Mouse (Mus musculus): ENCODE measurements around the gene Mcemp1. TPM values are rescaled to one million over a fixed set of nuclear protein-coding genes. Genes with fewer than 3 reads are reported as not detected.
A peak's percentile ranks its signal among the peaks of the same experiment; 100 is the strongest.

Mcemp1 gene
- total RNA-seq, 2 experiments from 2014 or later = 233 to 240 TPM

DNA sequence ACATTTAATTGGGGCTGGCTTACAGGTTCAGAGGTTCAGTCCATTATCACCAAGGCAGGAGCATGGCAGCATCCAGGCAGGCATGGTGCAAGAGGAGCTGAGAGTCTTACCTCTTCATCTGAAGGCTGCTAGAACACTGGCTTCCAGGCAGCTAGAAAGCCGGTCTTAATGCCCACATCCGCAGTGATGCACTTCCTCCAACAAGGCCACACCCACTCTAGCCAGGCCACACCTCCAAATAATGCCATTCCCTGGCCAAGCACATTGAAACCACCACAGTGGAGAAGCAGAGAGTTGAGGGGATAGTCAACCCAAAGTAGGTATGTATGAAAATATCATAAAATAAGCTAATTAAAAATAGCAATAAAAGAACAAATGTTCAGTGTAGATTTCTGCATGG lies 4.8 kb downstream of the Mcemp1 start:
- peak; percentile 56 for ATAC-seq (ENCODE audit: poor library complexity, severe bottlenecking)

DNA sequence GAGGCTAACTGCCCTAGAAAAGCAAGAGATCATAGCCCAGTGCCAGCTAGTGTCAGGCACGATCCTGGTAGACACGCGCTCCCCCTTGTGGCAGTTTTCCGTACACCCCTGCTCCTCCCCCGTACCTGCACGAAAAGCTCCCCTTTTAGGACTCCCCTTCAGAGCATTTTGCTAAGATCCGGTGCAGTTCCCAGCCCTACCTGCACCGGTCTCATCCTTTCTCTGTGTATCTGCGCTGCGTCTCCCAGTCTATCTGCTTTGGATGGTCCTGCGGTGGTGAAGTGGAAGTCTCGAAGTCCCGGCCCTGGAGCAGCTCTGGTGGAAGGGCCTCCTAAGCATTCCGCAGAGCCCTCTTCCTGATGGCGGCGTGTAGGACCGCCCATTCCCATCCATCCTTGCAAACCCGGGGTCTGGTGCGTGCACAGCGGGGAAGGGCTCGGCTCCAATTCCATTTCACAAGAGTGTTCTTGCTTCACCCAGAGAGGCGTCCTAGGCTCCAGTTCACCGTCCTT lies 6.5 kb downstream of the Mcemp1 start, which contains the start of gene Fcor:
Fcor (minus strand) TSS at position 383 of the 512 bp plus-strand sequence.
- peak; percentile 53 for ATAC-seq (ENCODE audit: poor library complexity, severe bottlenecking)

DNA sequence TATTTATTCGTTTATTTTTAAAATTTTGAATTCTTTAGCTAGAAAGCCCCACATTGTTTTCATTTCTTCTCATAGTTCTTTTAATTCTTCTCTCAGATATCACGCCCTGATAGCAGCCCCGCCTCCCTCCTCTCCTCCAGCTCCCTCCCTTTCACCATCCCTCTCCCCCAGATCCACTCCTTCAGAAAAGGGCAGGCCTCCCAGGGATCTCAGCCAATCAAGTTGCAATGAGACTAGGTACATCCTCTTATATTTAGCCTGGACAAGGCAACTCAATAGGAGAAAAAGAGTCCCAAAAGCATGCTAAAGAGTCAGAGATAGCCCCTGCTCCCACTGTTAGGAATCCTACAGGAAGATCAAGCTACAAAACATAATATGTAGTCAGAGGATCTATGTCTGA lies 9.1 kb downstream of the Mcemp1 start:
- no peak for ATAC-seq (ENCODE audit: poor library complexity, severe bottlenecking)

DNA sequence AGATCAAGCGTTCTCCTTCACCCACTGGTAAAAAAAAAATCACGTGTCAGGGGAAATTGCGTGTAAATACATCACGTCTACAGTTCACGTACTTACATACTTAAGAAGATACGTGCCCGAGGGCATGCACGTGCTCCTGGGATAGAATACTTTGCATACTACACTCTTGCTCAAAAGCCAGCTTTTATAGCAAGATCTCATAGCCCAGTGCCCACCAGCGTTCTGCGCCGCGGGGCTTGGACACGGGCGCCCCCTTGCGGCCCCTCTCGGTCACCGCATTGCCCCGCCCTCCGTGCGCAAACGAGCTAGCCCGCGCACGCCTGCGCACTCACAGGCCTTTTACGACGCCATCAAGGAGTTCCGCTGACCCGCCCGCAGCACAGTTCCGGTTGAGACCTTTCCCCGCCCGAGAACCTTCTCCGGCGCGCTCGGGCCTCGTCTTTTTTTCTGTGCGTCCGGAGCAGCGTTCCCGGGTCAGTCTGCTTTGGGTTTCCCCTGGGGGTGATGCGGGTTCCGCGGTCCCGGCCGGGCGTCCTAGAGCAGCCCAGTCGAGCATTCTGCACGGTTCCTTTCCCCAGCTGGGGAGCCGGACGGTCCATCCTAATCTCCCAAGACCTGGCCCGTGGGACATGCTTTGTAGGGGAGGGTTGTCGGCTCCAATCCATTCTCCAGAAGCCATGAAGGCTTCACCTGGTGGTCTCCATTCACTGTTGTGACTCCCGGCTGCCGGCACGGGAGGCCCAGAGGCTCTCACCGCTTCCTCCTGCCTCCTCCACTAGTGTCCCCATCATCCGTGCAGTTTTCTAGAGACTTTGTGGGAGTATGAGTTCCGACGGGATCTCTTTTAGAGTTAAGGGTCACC lies 10.8 kb downstream of the Mcemp1 start, which contains the start of gene Trappc5:
Trappc5 (plus strand) TSS at position 169 of the 862 bp plus-strand sequence.
- ATAC-seq (ENCODE audit: poor library complexity, severe bottlenecking) = peak; percentile 84

DNA sequence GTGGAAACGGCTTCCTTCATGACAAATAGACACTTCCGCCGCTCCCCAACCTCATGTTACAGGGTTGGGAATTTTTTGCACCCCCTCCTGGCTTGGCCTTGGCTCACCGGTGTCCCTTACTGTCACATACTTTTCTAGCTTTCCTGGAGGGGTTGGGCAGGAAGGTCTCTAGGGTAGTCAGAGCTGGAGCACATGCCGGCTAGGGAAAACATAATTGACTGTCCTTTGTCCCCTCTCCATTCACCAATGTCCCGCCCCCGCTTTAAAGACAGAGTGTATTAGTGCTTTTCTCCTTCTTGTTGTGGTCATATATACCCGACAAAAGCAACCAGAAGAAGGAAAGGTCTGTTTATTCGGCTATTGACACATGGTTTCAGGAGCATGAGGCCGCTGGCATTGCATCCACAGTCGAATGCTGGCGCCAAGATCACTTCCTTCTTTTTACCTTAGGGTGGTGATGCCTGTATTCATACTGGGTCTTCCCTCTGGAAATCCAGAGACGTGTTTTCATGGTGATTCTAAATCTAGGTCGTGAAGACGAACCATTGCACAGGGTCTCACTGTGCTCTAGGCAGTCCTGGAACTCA lies 11.5 kb downstream of the Mcemp1 start:
- ATAC-seq (ENCODE audit: poor library complexity, severe bottlenecking) = peak; percentile 48

DNA sequence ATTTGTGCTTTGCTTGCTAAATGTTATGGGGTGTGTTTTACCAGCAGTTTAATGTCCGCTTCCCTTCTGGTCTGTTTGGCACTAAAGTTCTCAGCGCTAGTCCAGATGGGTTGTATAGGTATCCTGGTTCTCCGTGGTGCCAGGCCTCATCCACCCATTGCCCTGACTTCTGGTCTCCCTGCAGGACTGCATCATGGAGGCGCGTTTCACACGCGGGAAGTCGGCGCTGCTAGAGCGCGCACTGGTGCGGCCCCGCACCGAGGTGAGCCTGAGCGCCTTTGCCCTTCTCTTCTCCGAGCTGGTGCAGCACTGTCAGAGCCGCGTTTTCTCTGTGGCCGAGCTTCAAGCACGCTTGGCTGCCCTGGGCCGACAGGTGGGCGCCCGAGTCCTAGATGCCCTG lies 13.3 kb downstream of the Mcemp1 start:
- no peak for ATAC-seq (ENCODE audit: poor library complexity, severe bottlenecking)

DNA sequence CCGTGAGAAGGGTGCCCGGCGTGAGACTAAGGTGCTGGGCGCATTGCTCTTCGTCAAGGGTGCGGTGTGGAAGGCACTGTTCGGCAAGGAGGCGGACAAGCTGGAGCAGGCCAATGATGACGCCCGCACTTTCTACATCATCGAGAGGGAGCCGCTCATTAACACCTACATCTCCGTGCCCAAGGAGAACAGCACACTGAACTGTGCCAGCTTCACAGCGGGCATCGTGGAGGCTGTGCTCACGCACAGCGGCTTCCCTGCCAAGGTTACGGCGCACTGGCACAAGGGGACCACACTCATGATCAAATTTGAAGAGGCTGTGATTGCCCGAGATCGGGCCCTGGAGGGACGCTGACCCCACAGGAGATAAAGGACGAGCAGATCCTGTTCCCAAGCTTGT lies 13.7 kb downstream of the Mcemp1 start:
- ATAC-seq (ENCODE audit: poor library complexity, severe bottlenecking) = no peak

DNA sequence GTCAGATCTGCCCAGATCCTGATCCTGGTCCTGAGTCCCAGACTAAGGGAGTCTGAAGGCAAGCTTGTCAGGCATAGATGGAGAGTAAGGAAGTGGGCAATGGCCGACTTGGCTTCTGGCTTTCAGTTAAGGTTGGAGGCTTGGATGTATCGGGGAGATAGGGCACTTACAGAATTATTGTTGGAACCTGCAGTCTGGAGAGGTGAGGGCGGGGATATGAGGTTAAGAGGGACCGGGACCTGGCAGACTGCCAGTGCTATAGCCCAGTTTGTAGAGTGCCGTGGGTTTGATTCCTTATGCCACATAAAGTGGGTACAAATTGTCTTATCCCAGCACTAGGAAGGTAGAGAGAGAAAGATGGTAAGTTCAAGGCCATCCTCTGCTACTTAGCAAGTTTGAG lies 14.1 kb downstream of the Mcemp1 start:
- ATAC-seq (ENCODE audit: poor library complexity, severe bottlenecking) = no peak

DNA sequence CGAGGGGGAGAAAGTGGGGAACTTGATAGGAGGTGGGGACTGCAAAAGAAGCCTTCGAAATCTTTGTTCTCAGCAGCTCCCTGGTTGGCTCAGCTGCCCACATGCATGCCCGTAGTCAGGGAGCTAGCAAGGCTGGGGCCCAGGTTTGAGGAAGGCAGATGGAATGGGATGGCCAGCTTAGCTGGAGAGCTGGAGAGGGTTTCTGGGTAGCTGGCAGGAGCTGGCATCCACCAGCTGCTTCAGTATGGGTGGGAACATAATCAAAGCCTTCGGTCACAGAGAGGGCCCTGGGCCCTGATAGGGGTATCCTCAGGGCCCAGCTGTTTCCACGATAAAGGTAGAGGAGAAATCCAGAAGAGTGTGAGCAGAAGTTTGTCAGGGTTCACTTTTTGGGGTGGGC lies 16.9 kb downstream of the Mcemp1 start:
- no peak for ATAC-seq (ENCODE audit: poor library complexity, severe bottlenecking)

DNA sequence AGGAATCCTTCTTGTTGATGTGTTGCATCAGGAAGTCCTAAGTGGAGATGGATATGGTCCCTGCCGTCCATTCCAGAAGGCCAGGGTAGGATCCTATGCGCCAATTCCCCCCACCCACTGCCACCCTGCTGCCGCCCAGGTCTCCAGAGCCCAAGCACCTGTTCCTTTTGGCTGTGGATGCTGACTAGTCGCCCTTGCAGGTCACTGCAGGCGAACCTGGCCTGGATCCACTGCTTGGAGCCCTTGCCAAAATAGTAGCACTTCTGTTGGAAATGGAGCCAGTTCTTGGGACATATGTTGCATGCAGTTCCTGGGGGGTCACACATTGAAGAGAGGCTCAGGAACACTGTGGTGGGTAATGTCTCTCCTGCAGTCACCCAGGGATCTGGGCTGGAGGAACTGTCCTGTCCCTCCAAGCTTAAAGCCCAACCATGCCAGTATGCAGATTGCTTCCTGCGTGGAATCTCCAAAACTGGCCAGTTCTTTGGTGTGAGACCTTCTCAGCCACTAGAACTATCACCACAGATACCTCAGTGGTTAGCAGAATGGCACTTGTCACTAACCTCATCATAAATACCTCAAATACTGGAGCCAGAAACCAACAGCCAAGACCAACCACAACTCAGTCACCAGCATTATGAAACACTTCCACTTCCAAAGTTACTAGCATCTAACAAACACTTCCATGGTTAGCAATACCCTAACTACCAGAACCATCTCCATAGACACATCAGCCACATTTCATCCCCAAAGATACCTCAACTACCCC lies 18.0 kb downstream of the Mcemp1 start:
- ATAC-seq (ENCODE audit: poor library complexity, severe bottlenecking) = peak; percentile 57; the same call in 1 of the 2 replicates

DNA sequence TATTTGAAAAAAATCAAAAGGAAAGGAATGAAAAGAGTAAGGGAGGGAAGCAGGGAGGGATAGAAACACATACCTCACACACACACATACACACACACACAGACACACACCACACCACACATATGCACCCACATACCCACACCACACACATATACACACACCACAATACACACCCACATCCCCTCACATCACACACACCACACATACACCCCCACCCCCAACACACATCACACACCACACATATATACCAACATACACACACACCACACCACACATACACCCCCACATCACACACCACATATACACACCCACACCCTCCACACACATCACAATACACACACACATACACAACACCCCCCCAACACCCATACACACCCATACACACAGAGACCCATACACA lies 19.0 kb downstream of the Mcemp1 start:
- ATAC-seq (ENCODE audit: poor library complexity, severe bottlenecking) = no peak

DNA sequence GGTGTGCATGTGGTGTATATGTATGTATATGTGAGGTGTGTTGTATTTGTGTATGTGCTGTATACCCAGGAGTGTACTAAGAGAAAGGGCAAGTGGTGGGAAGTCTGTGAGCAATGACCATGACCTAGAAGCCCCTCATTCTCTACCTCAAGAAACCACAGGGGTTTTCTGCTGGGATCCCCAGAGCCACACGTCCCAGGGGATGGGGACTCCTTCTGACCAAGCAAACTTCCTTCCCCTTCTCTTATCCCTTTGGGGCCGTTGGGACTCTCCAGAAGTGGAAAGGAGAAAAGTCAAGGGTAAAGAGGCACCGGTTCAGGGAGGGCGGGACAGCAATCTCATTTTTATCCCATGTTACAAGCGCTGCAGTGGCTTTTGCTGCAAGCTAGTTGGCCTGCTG lies 19.9 kb downstream of the Mcemp1 start:
- no peak for ATAC-seq (ENCODE audit: poor library complexity, severe bottlenecking)

DNA sequence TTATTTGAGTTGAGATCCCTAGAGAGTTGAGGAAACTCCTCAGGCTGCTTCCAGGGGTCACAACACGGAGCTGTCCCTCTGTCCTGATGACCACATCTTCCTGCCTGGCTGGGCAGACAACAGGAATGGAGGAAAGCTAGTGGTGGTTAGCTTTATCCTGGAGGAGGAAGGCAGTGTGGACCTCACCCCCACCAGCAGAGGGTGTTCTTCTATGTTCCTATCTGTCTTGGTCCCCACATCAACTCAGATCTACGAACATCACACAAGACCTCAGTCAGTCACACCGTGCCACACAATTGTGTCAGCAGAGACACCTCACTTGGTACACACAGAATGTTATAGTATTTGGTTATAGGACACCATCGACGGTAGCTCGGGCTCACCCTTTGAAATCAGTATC lies 22.0 kb downstream of the Mcemp1 start:
- peak; percentile 45; the same call in 1 of the 2 replicates for ATAC-seq (ENCODE audit: poor library complexity, severe bottlenecking)

DNA sequence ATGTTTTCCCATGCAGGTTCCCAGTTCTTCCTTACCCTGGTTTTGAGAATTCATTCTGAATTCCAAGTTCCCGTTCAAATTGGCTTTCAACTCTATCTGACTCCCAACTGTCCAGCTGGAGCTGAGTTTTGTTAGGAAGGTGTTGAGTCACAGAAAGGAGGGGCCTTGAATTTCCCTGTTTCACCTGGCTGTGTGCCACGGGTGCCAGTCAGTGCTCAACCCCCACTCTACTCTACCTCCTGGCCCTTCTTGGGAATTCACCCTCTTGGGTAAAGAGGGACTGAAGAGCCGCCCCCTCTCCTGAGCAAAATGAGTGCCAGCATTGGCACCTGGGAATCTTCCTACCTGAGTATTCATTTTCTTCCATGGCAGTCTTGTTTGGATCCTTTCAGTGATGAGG lies 25.2 kb downstream of the Mcemp1 start:
- no peak for ATAC-seq (ENCODE audit: poor library complexity, severe bottlenecking)

DNA sequence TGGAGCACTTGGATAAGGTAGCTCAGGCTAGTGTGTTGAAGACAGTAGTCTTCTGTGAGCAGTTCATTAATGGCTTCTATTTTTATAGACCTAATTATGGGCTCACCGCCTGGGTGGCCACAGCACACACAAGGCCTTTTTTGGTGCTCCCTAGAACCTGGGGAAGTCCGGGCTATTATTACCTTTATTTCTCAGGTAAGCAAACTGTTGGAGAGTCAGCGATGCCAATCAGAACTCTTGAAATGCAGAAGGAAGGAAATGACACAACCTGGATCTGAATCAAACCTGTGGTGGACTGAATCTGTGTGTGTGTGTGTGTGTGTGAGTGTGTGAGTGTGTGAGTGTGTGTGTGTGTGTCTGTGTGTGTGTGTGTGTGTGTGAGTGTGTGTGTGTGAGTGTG lies 28.6 kb downstream of the Mcemp1 start, which contains the start of gene Fcer2a:
Fcer2a (minus strand) TSS at position 55 of the 400 bp plus-strand sequence.
- no peak for ATAC-seq (ENCODE audit: poor library complexity, severe bottlenecking)

DNA sequence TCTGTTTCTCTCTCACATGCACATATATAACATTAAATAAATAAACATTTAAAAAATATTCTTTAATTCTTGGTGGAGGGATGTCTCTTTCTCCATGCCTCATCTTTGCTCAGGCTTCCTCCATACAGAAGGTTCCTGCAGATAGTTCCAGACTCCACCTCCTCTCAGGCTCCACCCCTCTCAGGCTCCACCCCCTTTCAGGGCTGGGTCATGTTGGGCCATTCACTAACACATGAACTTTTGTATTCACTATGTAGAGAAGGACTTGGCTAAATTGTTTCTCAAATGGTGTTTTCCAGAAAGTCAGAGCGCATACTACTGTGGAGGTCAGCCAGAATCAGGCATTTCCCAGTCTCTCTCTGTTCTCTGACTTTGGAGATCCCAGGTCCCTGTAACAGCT lies 35.9 kb downstream of the Mcemp1 start:
- ATAC-seq (ENCODE audit: poor library complexity, severe bottlenecking) = no peak

DNA sequence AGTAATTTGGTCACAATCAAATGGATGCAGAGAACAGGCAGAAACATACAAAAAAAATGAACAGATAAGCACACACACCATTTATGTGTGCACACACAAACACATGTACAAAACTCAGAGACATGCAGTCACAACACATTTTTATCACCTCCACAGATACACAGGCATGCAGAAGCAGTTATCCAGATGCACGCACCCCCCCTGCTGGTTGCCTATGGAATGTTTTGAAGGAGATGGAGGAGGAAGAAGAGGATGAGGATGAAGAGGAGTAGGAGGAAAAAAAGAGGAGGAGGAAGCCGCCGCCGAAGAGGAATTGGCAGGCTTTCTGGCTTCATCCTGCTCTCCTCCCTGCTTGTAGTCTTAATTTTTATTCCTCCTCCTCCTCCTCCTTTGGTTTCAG lies 40.2 kb downstream of the Mcemp1 start:
- ATAC-seq (ENCODE audit: poor library complexity, severe bottlenecking) = peak; percentile 57; the same call in 1 of the 2 replicates

DNA sequence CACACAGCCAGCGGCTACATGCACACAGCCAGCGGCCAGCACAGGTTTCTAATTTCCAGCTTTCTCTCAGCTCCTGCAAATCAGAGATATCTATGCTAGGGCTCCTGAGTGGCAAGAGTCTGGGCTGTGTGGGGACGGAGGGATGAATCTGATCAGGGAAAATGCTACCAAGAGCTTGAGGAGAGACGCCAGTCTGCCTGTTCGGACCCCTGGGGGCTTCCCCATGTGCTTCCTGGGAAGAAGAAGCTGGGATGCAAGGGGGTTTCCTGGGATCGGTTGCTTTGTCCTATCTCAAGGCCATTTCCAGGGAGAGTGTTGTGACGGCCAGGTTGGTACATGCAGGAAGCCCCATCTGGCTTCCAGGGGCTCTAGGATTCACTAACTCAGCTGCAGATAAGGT lies 42.1 kb downstream of the Mcemp1 start:
- ATAC-seq (ENCODE audit: poor library complexity, severe bottlenecking) = no peak

DNA sequence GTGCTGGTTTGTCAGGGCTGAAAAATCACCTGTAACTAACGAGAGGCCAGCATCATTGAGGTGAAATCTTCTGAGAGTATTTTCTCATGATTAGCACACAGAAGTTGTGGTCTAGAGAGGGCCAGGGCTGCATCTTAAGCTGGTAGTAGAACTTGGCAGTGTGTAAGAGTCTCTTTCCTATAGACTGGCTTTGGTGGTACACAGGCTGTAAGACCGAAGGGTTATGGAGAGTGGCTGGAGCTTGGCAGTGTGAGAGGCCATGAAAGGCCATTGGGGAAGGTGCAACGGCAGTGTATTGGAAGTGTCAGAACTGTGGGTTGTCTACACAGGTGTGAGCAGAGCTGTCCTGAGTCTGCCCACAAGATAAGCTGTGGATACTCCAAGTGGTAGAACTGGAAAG lies 44.8 kb downstream of the Mcemp1 start:
- ATAC-seq (ENCODE audit: poor library complexity, severe bottlenecking) = no peak

DNA sequence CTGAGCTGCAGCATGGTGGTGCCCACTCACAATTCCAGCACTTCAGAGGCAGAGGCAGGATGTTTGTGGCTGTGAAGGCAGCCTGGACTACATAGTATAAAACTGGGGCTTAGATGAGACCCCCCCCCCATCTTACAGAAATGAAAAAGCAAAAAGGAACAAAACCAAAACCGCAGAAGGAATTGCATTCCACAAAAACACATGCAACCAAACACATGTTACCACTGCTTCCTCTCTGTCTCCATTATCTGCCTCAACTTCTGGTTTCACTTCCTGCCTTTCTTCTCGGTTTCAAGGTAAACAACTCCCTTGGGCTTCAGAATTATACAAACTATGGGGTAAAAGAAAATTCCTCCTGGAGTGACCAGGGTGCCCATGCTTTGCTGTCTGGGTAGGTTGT lies 46.1 kb downstream of the Mcemp1 start:
- peak; percentile 88 for ATAC-seq (ENCODE audit: poor library complexity, severe bottlenecking)

DNA sequence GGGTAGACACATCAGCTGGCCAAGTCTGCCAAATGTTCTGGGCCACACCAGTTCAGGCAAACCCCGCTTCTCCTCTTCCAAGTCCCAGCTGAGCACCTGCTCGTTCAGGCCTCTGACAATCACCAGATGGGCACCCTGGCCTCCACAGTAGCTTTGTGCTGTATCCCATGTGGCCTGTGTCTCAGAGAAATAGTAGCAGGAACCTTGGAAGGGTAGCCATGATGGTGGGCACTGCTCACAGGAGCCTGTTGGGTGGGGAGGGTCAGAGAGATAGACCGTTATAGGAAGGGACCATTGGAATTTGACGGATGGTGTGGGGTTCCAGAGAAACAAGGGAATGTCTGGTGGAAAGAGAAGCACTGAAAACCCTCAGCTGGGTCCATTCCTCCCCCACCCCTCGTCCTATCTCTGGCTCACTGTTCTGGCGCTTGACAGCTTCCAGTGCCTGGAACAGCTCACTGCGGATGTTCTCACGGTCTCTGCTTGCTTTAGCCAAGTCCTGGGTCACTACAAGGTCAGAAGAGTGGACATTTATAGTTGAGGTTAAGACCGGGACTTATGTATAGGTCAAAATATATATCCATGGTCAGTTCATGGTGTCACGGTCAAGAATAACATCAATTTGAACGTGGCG lies 51.9 kb downstream of the Mcemp1 start:
- ATAC-seq (ENCODE audit: poor library complexity, severe bottlenecking) = no peak

Data from megakaryocyte, adult 5-6 weeks (primary cell).